Mouse (Mus musculus): ENCODE results near the gene Dpysl4. TPM values are rescaled to one million over a fixed set of nuclear protein-coding genes. Genes with fewer than 3 reads are reported as not detected.

The Dpysl4 gene
- polyA plus RNA-seq, 1 experiment from 2014 or later: 10.2 TPM

GRCm38 (mm10) chr7:139131538-139131937 lies 45.7 kb downstream of the Dpysl4 start:
- 56% methylated on average over 8 of the region's 8 CpGs for WGBS
- no peaks in the 10 kb centered on the region for H3K27me3 ChIP-seq (ENCODE audit: insufficient read depth, low read length)
- H3K9me3 ChIP-seq (ENCODE audit: low read depth, low read length): no peaks in the 10 kb centered on the region
- no peaks in the 10 kb centered on the region for H3K4me1 ChIP-seq (ENCODE audit: insufficient read depth)
- TF ChIP-seq CTCF (IDR thresholded peaks at IDR 0.05; ENCODE audit: low read depth): no peak
- DNase-seq: no peak
- ATAC-seq (ENCODE audit: insufficient read depth): no peak
- no peak overlapping the region for H3K9ac ChIP-seq
- no peak overlapping the region for H3K4me3 ChIP-seq (ENCODE audit: low read depth, low read length)
- H3K27ac ChIP-seq (ENCODE audit: low read depth): no peak overlapping the region
- H3K4me2 ChIP-seq: no peak overlapping the region
- no peaks in the 10 kb centered on the region for H3K36me3 ChIP-seq (ENCODE audit: insufficient read depth)

- Histone ChIP-seq H3K4me2 (no peak overlapping the region), H3K4me3 (ENCODE audit: low read depth, low read length) (no peak overlapping the region), H3K9me3 (ENCODE audit: low read depth, low read length) (no peaks in the 10 kb centered on the region), H3K27me3 (ENCODE audit: insufficient read depth, low read length) (no peaks in the 10 kb centered on the region), H3K36me3 (ENCODE audit: insufficient read depth) (no peaks in the 10 kb centered on the region), H3K27ac (ENCODE audit: low read depth) (no peak overlapping the region), H3K9ac (no peak overlapping the region), H3K4me1 (ENCODE audit: insufficient read depth) (no peaks in the 10 kb centered on the region)
- DNase-seq (no peak), ATAC-seq (ENCODE audit: insufficient read depth) (no peak)
- no peak for TF ChIP-seq CTCF (IDR thresholded peaks at IDR 0.05; ENCODE audit: low read depth)
- 61% methylated on average over 3 of the region's 3 CpGs for WGBS
These were observed 47.6 kb downstream of the Dpysl4 start for GRCm38 (mm10) chr7:139133446-139133845.

DNA sequence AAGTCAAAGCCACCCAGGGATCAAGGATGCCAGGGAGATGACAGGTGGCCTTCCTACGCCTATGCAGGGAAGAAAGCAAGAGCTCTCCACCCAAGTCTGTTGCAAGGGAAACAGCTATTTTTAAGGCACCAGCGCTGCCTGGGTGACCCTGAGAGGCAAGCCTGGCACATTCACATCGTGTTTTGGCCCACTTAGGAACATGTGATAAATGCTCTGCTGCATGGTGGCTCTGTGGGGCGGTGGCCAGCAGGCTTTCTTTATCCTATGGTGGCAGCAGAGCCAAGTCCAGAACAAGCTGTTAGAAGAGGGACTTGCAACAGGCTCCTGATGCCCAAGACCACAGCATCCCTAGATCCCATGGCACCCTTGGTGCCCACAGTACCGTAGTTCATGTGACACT lies 49.4 kb downstream of the Dpysl4 start:
- DNase-seq: no peak
- Histone ChIP-seq H3K4me2 (no peak overlapping the region), H3K9ac (no peak overlapping the region), H3K9me3 (ENCODE audit: low read depth, low read length) (no peaks in the 10 kb centered on the region), H3K27me3 (ENCODE audit: insufficient read depth, low read length) (no peaks in the 10 kb centered on the region), H3K4me3 (ENCODE audit: low read depth, low read length) (no peak overlapping the region), H3K27ac (ENCODE audit: low read depth) (no peak overlapping the region), H3K36me3 (ENCODE audit: insufficient read depth) (no peaks in the 10 kb centered on the region), H3K4me1 (ENCODE audit: insufficient read depth) (no peaks in the 10 kb centered on the region)
- TF ChIP-seq CTCF (IDR thresholded peaks at IDR 0.05; ENCODE audit: low read depth): no peak
- ATAC-seq (ENCODE audit: insufficient read depth): no peak
- WGBS: 73% methylated on average over 5 of the region's 5 CpGs

DNA sequence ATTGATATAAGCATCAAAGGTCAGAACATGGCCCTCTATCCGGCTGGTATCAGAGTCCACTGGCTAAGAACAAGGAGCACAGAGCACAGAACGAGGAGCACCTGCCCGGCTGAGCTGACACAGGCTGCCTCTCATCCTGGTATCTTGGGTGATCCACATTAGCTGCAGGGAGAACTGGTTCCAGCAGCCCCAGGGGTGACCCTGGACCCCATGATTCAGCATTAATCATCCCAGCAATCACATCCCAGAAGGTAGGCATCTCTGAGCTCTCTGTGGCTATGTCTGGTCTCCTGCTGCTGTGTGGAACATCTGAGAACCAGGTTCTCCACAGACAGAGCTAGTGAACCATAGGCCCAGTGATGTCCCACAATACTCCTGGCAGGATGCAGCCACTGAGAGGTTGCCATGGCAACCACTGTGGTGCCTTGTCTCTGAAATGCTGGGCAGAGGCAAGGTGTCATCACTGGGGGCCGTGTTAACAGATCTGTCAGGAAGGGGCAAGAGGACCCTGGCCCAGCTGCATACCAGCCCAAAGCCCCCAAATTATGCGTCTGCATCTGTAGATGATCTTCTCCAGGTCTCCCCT lies 51.2 kb downstream of the Dpysl4 start:
- no peak for TF ChIP-seq CTCF (IDR thresholded peaks at IDR 0.05; ENCODE audit: low read depth)
- no peaks in the 10 kb centered on the region for H3K9me3 ChIP-seq (ENCODE audit: low read depth, low read length)
- no peaks in the 10 kb centered on the region for H3K27me3 ChIP-seq (ENCODE audit: insufficient read depth, low read length)
- no peaks in the 10 kb centered on the region for H3K36me3 ChIP-seq (ENCODE audit: insufficient read depth)
- no peak overlapping the region for H3K4me2 ChIP-seq
- ATAC-seq (ENCODE audit: insufficient read depth) (no peak), DNase-seq (no peak)
- H3K4me3 ChIP-seq (ENCODE audit: low read depth, low read length): no peak overlapping the region
- no peaks in the 10 kb centered on the region for H3K4me1 ChIP-seq (ENCODE audit: insufficient read depth)
- no peak overlapping the region for H3K27ac ChIP-seq (ENCODE audit: low read depth)
- WGBS: 46% methylated on average over 5 of the region's 5 CpGs
- H3K9ac ChIP-seq: no peak overlapping the region

GRCm38 (mm10) chr7:139139921-139140461 lies 54.2 kb downstream of the Dpysl4 start:
- no peaks in the 10 kb centered on the region for H3K36me3 ChIP-seq (ENCODE audit: insufficient read depth)
- ATAC-seq (ENCODE audit: insufficient read depth) (no peak), DNase-seq (no peak)
- H3K4me2 ChIP-seq: no peak overlapping the region
- no peaks in the 10 kb centered on the region for H3K27me3 ChIP-seq (ENCODE audit: insufficient read depth, low read length)
- WGBS: 35% methylated on average over 11 of the region's 11 CpGs
- no peak overlapping the region for H3K9ac ChIP-seq
- TF ChIP-seq CTCF (IDR thresholded peaks at IDR 0.05; ENCODE audit: low read depth): no peak
- no peaks in the 10 kb centered on the region for H3K4me1 ChIP-seq (ENCODE audit: insufficient read depth)
- H3K9me3 ChIP-seq (ENCODE audit: low read depth, low read length): no peaks in the 10 kb centered on the region
- no peak overlapping the region for H3K27ac ChIP-seq (ENCODE audit: low read depth)
- no peak overlapping the region for H3K4me3 ChIP-seq (ENCODE audit: low read depth, low read length)

DNA sequence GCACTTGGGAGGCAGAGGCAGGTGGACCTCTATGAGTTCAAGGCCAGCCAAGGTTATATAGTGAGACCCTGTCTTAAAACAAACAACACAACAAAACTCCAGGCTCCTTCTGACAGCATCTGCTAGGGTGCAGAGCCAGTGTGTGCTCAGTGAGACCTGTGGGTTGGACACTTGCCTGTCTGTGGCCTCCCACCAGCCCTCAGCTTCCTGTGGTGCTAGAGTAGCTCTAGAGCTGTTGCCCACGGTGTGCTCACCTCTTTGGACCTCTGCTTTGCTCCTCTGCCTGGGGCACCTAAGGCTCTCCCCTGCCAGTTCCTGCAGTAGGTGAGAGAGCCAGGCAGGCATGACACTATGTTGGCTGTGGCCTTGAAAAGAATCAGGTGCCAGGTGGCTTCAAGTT lies 58.0 kb downstream of the Dpysl4 start:
- no peak for TF ChIP-seq CTCF (IDR thresholded peaks at IDR 0.05; ENCODE audit: low read depth)
- WGBS: 42% methylated on average over 1 of the region's 1 CpGs
- Histone ChIP-seq H3K27me3 (ENCODE audit: insufficient read depth, low read length) (no peaks in the 10 kb centered on the region), H3K4me2 (no peak overlapping the region), H3K4me3 (ENCODE audit: low read depth, low read length) (no peak overlapping the region), H3K4me1 (ENCODE audit: insufficient read depth) (0 out of 2 replicates have a peak, but pooled peaks cover 4% of the 10 kb centered on the region), H3K9me3 (ENCODE audit: low read depth, low read length) (no peaks in the 10 kb centered on the region), H3K9ac (no peak overlapping the region), H3K36me3 (ENCODE audit: insufficient read depth) (no peaks in the 10 kb centered on the region), H3K27ac (ENCODE audit: low read depth) (no peak overlapping the region)
- ATAC-seq (ENCODE audit: insufficient read depth) (no peak), DNase-seq (no peak)

DNA sequence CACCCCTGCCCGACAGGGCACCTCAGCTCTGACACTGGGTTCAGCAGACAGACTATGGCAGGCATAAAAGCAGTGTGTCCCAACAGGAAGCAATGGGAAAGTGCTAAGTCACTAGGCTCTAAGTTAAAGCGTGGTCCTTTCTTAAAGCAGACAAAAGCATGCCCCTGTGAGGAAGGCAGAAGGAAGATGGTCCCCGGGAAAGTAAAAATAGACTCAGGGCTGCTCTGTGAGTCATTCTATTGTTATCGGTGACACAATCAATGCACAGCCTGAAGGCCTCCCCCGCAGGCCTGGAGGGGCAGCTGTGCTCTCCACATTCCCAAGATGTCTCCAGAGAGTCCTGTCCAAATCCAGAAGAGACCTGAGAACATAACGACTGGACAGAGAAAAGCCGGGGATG lies 60.1 kb downstream of the Dpysl4 start:
- ATAC-seq (ENCODE audit: insufficient read depth) (no peak), DNase-seq (no peak)
- Histone ChIP-seq H3K4me3 (ENCODE audit: low read depth, low read length) (no peak overlapping the region), H3K9ac (no peak overlapping the region), H3K9me3 (ENCODE audit: low read depth, low read length) (no peaks in the 10 kb centered on the region), H3K36me3 (ENCODE audit: insufficient read depth) (no peaks in the 10 kb centered on the region), H3K4me1 (ENCODE audit: insufficient read depth) (0 out of 2 replicates have a peak, but pooled peaks cover 4% of the 10 kb centered on the region), H3K27ac (ENCODE audit: low read depth) (no peak overlapping the region), H3K27me3 (ENCODE audit: insufficient read depth, low read length) (no peaks in the 10 kb centered on the region), H3K4me2 (no peak overlapping the region)
- 55% methylated on average over 7 of the region's 7 CpGs for WGBS
- no peak for TF ChIP-seq CTCF (IDR thresholded peaks at IDR 0.05; ENCODE audit: low read depth)

Data from lung, embryonic 14.5 days (tissue).